Mouse (Mus musculus): Measurements from ENCODE around the gene Zfp276. TPM values are rescaled to one million over a fixed set of nuclear protein-coding genes. Genes with fewer than 3 reads are reported as not detected.

Gene Zfp276
- total and polyA plus RNA-seq, 3 experiments: 7.1 to 15.0 (median 8.6) TPM

GRCm38 (mm10) chr8:123242107-123242923 is 11.7 kb upstream of the Zfp276 start:
- TF ChIP-seq TAL1 (conservative IDR thresholded peaks at IDR 0.05; ENCODE audit: low read depth, low read length) (no peak), CTCF (IDR thresholded peaks at IDR 0.05; ENCODE audit: low read depth, low read length) (no peak), GATA1 (IDR thresholded peaks at IDR 0.05; ENCODE audit: borderline replicate concordance, low read length) (no peak), GATA2 (IDR thresholded peaks at IDR 0.05; ENCODE audit: borderline replicate concordance, low read depth, low read length) (no peak), POLR2AphosphoS5 (IDR thresholded peaks at IDR 0.05; ENCODE audit: insufficient replicate concordance, low read depth, low read length) (no peak)
- DNase-seq (ENCODE audit: low spot score): no peak
- peaks cover 3% of the 10 kb centered on the region for H3K27me3 ChIP-seq (ENCODE audit: insufficient read depth, low read length)
- no peaks in the 10 kb centered on the region for H3K9me3 ChIP-seq (replicated peaks)
- H3K4me1 ChIP-seq (ENCODE audit: insufficient read depth, low read depth, low read length): no peaks in the 10 kb centered on the region
- no peak for ATAC-seq (ENCODE audit: extremely low read depth, insufficient number of reproducible peaks, low FRiP score, poor library complexity, severe bottlenecking)
- no peak overlapping the region for H3K4me3 ChIP-seq (ENCODE audit: low read depth, low read length)
- H3K36me3 ChIP-seq (replicated peaks): peaks cover 59% of the 10 kb centered on the region

- no peak for TF ChIP-seq GATA1 (IDR thresholded peaks at IDR 0.05; ENCODE audit: borderline replicate concordance, low read length)
- no peak for TF ChIP-seq CTCF (IDR thresholded peaks at IDR 0.05; ENCODE audit: low read depth, low read length)
- TF ChIP-seq TAL1 (conservative IDR thresholded peaks at IDR 0.05; ENCODE audit: low read depth, low read length): no peak
- Histone ChIP-seq H3K9me3 (replicated peaks) (no peaks in the 10 kb centered on the region), H3K4me1 (ENCODE audit: insufficient read depth, low read depth, low read length) (no peaks in the 10 kb centered on the region), H3K4me3 (ENCODE audit: low read depth, low read length) (no peak overlapping the region), H3K36me3 (replicated peaks) (peaks cover 66% of the 10 kb centered on the region), H3K27me3 (ENCODE audit: insufficient read depth, low read length) (peaks cover 3% of the 10 kb centered on the region)
- no peak for DNase-seq (ENCODE audit: low spot score)
- ATAC-seq (ENCODE audit: extremely low read depth, insufficient number of reproducible peaks, low FRiP score, poor library complexity, severe bottlenecking): no peak
Measured at GRCm38 (mm10) chr8:123243053-123243452, 10.9 kb upstream of the Zfp276 start.

GRCm38 (mm10) chr8:123244382-123244781 is 9.6 kb upstream of the Zfp276 start:
- Histone ChIP-seq H3K27me3 (ENCODE audit: insufficient read depth, low read length) (peaks cover 3% of the 10 kb centered on the region), H3K4me1 (ENCODE audit: insufficient read depth, low read depth, low read length) (no peaks in the 10 kb centered on the region), H3K9me3 (replicated peaks) (no peaks in the 10 kb centered on the region), H3K36me3 (replicated peaks) (peaks cover 80% of the 10 kb centered on the region), H3K4me3 (ENCODE audit: low read depth, low read length) (no peak overlapping the region)
- no peak for TF ChIP-seq POLR2AphosphoS5 (IDR thresholded peaks at IDR 0.05; ENCODE audit: insufficient replicate concordance, low read depth, low read length)
- no peak for TF ChIP-seq GATA1 (IDR thresholded peaks at IDR 0.05; ENCODE audit: borderline replicate concordance, low read length)
- ATAC-seq (ENCODE audit: extremely low read depth, insufficient number of reproducible peaks, low FRiP score, poor library complexity, severe bottlenecking) (no peak), DNase-seq (ENCODE audit: low spot score) (no peak)

GRCm38 (mm10) chr8:123245543-123245942 is 8.5 kb upstream of the Zfp276 start:
- H3K9me3 ChIP-seq (replicated peaks): no peaks in the 10 kb centered on the region
- TF ChIP-seq GATA1 (IDR thresholded peaks at IDR 0.05; ENCODE audit: borderline replicate concordance, low read length) (no peak), TAL1 (conservative IDR thresholded peaks at IDR 0.05; ENCODE audit: low read depth, low read length) (no peak), POLR2AphosphoS5 (IDR thresholded peaks at IDR 0.05; ENCODE audit: insufficient replicate concordance, low read depth, low read length) (no peak), CTCF (IDR thresholded peaks at IDR 0.05; ENCODE audit: low read depth, low read length) (no peak), GATA2 (IDR thresholded peaks at IDR 0.05; ENCODE audit: borderline replicate concordance, low read depth, low read length) (no peak)
- no peak for DNase-seq (ENCODE audit: low spot score)
- no peaks in the 10 kb centered on the region for H3K27me3 ChIP-seq (ENCODE audit: insufficient read depth, low read length)
- peaks cover 89% of the 10 kb centered on the region for H3K36me3 ChIP-seq (replicated peaks)
- no peak for ATAC-seq (ENCODE audit: extremely low read depth, insufficient number of reproducible peaks, low FRiP score, poor library complexity, severe bottlenecking)
- no peak overlapping the region for H3K4me3 ChIP-seq (ENCODE audit: low read depth, low read length)
- H3K4me1 ChIP-seq (ENCODE audit: insufficient read depth, low read depth, low read length): no peaks in the 10 kb centered on the region

GRCm38 (mm10) chr8:123247748-123248147 is 6.2 kb upstream of the Zfp276 start:
- Histone ChIP-seq H3K4me3 (ENCODE audit: low read depth, low read length) (no peak overlapping the region), H3K36me3 (replicated peaks) (peaks cover 97% of the 10 kb centered on the region)
- no peak for TF ChIP-seq GATA2 (IDR thresholded peaks at IDR 0.05; ENCODE audit: borderline replicate concordance, low read depth, low read length)

GRCm38 (mm10) chr8:123248596-123248995 is 5.4 kb upstream of the Zfp276 start:
- TF ChIP-seq TAL1 (conservative IDR thresholded peaks at IDR 0.05; ENCODE audit: low read depth, low read length) (no peak), GATA1 (IDR thresholded peaks at IDR 0.05; ENCODE audit: borderline replicate concordance, low read length) (no peak), CTCF (IDR thresholded peaks at IDR 0.05; ENCODE audit: low read depth, low read length) (no peak), GATA2 (IDR thresholded peaks at IDR 0.05; ENCODE audit: borderline replicate concordance, low read depth, low read length) (no peak), POLR2AphosphoS5 (IDR thresholded peaks at IDR 0.05; ENCODE audit: insufficient replicate concordance, low read depth, low read length) (no peak)
- no peak for ATAC-seq (ENCODE audit: extremely low read depth, insufficient number of reproducible peaks, low FRiP score, poor library complexity, severe bottlenecking)
- DNase-seq (ENCODE audit: low spot score): no peak
- H3K36me3 ChIP-seq (replicated peaks): peaks cover 88% of the 10 kb centered on the region
- no peaks in the 10 kb centered on the region for H3K27me3 ChIP-seq (ENCODE audit: insufficient read depth, low read length)
- H3K4me3 ChIP-seq (ENCODE audit: low read depth, low read length): no peak overlapping the region
- H3K4me1 ChIP-seq (ENCODE audit: insufficient read depth, low read depth, low read length): peaks cover 11% of the 10 kb centered on the region
- no peaks in the 10 kb centered on the region for H3K9me3 ChIP-seq (replicated peaks)

More at GRCm38 (mm10) chr8:123247748-123248147, 6.2 kb upstream of the Zfp276 start:
- peaks cover 2% of the 10 kb centered on the region for H3K4me1 ChIP-seq (ENCODE audit: insufficient read depth, low read depth, low read length)
- ATAC-seq (ENCODE audit: extremely low read depth, insufficient number of reproducible peaks, low FRiP score, poor library complexity, severe bottlenecking) (no peak), DNase-seq (ENCODE audit: low spot score) (no peak)
- no peaks in the 10 kb centered on the region for H3K9me3 ChIP-seq (replicated peaks)
- H3K27me3 ChIP-seq (ENCODE audit: insufficient read depth, low read length): no peaks in the 10 kb centered on the region
